Mouse (Mus musculus) ES-Bruce4 (cell line): Measurements from ENCODE around the gene Ndufb2. TPM values are rescaled to one million over a fixed set of nuclear protein-coding genes. Genes with fewer than 3 reads are reported as not detected.

Experiments used
- H3K27ac ChIP-seq: 2 replicates; pipeline ENCODE4 v1.5.1; 2012; ENCODE audit warnings: low read length, inconsistent platforms; ENCODE audit not compliant: insufficient read depth
- H3K27me3 ChIP-seq: 2 replicates; pipeline ENCODE4 v1.6.1; 2012; ENCODE audit warnings: mild to moderate bottlenecking, low read length, inconsistent platforms; ENCODE audit not compliant: control insufficient read depth, poor library complexity, insufficient read depth, severe bottlenecking
- H3K36me3 ChIP-seq: 2 replicates; pipeline ENCODE4 v1.6.1; 2012; ENCODE audit warnings: inconsistent platforms, mild to moderate bottlenecking, low read length, moderate library complexity; ENCODE audit not compliant: control insufficient read depth, poor library complexity, insufficient read depth, severe bottlenecking
- H3K4me1 ChIP-seq: one replicate; pipeline ENCODE4 v1.8.1; 2011; ENCODE audit warnings: low read length; ENCODE audit not compliant: control insufficient read depth, insufficient read depth
- H3K4me3 ChIP-seq: 2 replicates; pipeline ENCODE4 v1.5.1; 2011; ENCODE audit warnings: low read depth, mild to moderate bottlenecking, low read length
- H3K9ac ChIP-seq: 2 replicates; pipeline ENCODE4 v1.6.1; 2012; ENCODE audit warnings: low read depth, mild to moderate bottlenecking, inconsistent platforms; ENCODE audit not compliant: poor library complexity, severe bottlenecking
- H3K9me3 ChIP-seq: replicated peaks from 2 replicates; pipeline ENCODE4 v1.6.1; 2012; ENCODE audit warnings: mild to moderate bottlenecking, low read length, inconsistent platforms; ENCODE audit not compliant: control insufficient read depth, poor library complexity, insufficient read depth, severe bottlenecking
- CTCF ChIP-seq: IDR thresholded peaks from one replicate; pipeline ENCODE4 v1.8.1; 2011; ENCODE audit warnings: low read depth, low read length
- EP300 ChIP-seq: IDR thresholded peaks from 2 replicates; pipeline ENCODE4 v1.6.1; 2011; ENCODE audit warnings: low read depth, low read length; ENCODE audit not compliant: insufficient read depth
- POLR2A ChIP-seq: IDR thresholded peaks from one replicate; pipeline ENCODE4 v1.8.1; 2011; ENCODE audit warnings: low read length; ENCODE audit not compliant: insufficient read depth
- polyA plus RNA-seq: library from polyadenylated mRNA; stranded (reverse); fragments of >200 nt; gene quantifications from 2 replicates; pipeline ENCODE4 v1.2.4, GENCODE M21; 2011; ENCODE audit warnings: low read depth; ENCODE audit not compliant: missing spikeins, insufficient read depth, insufficient read length

The Ndufb2 gene
- 103 and 112 TPM in 2 replicates for polyA plus RNA-seq

- no peaks in the 10 kb centered on the region for H3K27me3 ChIP-seq
- no peaks in the 10 kb centered on the region for H3K4me1 ChIP-seq
- peak within 1 kb of the TSS; percentile 9; the same call in 1 of the 2 replicates for H3K27ac ChIP-seq
- peak within 1 kb of the TSS; percentile 55 for H3K9ac ChIP-seq
- H3K9me3 ChIP-seq = no peaks in the 10 kb centered on the region
- H3K4me3 ChIP-seq = peak within 1 kb of the TSS; percentile 96
- TF ChIP-seq POLR2A (peak; percentile 86), EP300 (no peak)
- peaks cover 4% of the 10 kb centered on the region; the same call in 1 of the 2 replicates for H3K36me3 ChIP-seq
These were observed at the start of gene Ndufb2 for GRCm38 (mm10) chr6:39592401-39593214. TSS of gene Ndufb2 (plus strand) at chr6:39592574.

GRCm38 (mm10) chr6:39542631-39543597 is 49.5 kb upstream of the Ndufb2 start:
- Histone ChIP-seq H3K27ac (peak overlapping the region; percentile 24), H3K27me3 (no peaks in the 10 kb centered on the region), H3K4me3 (no peak overlapping the region), H3K9me3 (no peaks in the 10 kb centered on the region), H3K9ac (0 out of 2 replicates have a peak overlapping the region, but pooled peaks have one; percentile 6), H3K4me1 (peaks cover 16% of the 10 kb centered on the region), H3K36me3 (no peaks in the 10 kb centered on the region)
- TF ChIP-seq POLR2A (no peak), EP300 (peak; percentile 73), CTCF (no peak)

- H3K36me3 ChIP-seq = no peaks in the 10 kb centered on the region
- no peaks in the 10 kb centered on the region for H3K9me3 ChIP-seq
- H3K27me3 ChIP-seq = no peaks in the 10 kb centered on the region
- H3K4me1 ChIP-seq = peaks cover 15% of the 10 kb centered on the region
- H3K4me3 ChIP-seq = no peak overlapping the region
- peak overlapping the region; percentile 24 for H3K27ac ChIP-seq
- 0 out of 2 replicates have a peak overlapping the region, but pooled peaks have one; percentile 6 for H3K9ac ChIP-seq
- TF ChIP-seq CTCF = no peak
- no peak for TF ChIP-seq POLR2A
- TF ChIP-seq EP300 = no peak
These were observed 48.5 kb upstream of the Ndufb2 start for GRCm38 (mm10) chr6:39543769-39544420.

- no peak overlapping the region for H3K9ac ChIP-seq
- H3K27ac ChIP-seq = no peak overlapping the region
- peaks cover 12% of the 10 kb centered on the region for H3K4me1 ChIP-seq
- TF ChIP-seq CTCF (no peak), EP300 (no peak)
- H3K27me3 ChIP-seq = no peaks in the 10 kb centered on the region
- H3K9me3 ChIP-seq = no peaks in the 10 kb centered on the region
- H3K4me3 ChIP-seq = no peak overlapping the region
- no peaks in the 10 kb centered on the region for H3K36me3 ChIP-seq
These were observed 46.9 kb upstream of the Ndufb2 start for GRCm38 (mm10) chr6:39545474-39545873.

GRCm38 (mm10) chr6:39548030-39548429 is 44.3 kb upstream of the Ndufb2 start:
- H3K4me1 ChIP-seq = peaks cover 6% of the 10 kb centered on the region
- H3K27me3 ChIP-seq = no peaks in the 10 kb centered on the region
- no peak overlapping the region for H3K9ac ChIP-seq
- no peak overlapping the region for H3K27ac ChIP-seq
- H3K36me3 ChIP-seq = no peaks in the 10 kb centered on the region
- H3K9me3 ChIP-seq = no peaks in the 10 kb centered on the region
- TF ChIP-seq CTCF = no peak
- TF ChIP-seq POLR2A = no peak
- TF ChIP-seq EP300 = no peak
- H3K4me3 ChIP-seq = no peak overlapping the region
